Mouse (Mus musculus) neural tube, embryonic 13.5 days (tissue): ENCODE data around the gene Pfn2. TPM values are rescaled to one million over a fixed set of nuclear protein-coding genes. Genes with fewer than 3 reads are reported as not detected.
A peak's percentile ranks its signal among the peaks of the same experiment; 100 is the strongest.
"Not testable (repeated sequence)": the region's sequence is repeated elsewhere in the genome, so short reads cannot be mapped to it uniquely, and the experiment has no call there.

ENCODE experiments used
- ATAC-seq: fragments of 200-750 bp; cut with Nextera tagmentation; 2 replicates; pipeline ENCODE4 v1.8.0; 2017; ENCODE audit warnings: low read depth, mild to moderate bottlenecking, moderate TSS enrichment, moderate library complexity
- H3K27ac ChIP-seq: fragments of 300-500 bp; sonication (generic); replicated peaks from 2 replicates; pipeline ENCODE4 v1.5.1; 2015; ENCODE audit warnings: moderate library complexity, mild to moderate bottlenecking, inconsistent platforms
- H3K27me3 ChIP-seq: fragments of 300-500 bp; sonication (generic); 2 replicates; pipeline ENCODE4 v1.6.1; 2015; ENCODE audit warnings: mild to moderate bottlenecking, inconsistent platforms
- H3K36me3 ChIP-seq: fragments of 300-500 bp; sonication (generic); 2 replicates; pipeline ENCODE4 v1.6.1; 2015; ENCODE audit warnings: mild to moderate bottlenecking, inconsistent platforms
- H3K4me1 ChIP-seq: fragments of 300-500 bp; sonication (generic); replicated peaks from 2 replicates; pipeline ENCODE4 v1.6.1; 2015; ENCODE audit warnings: inconsistent platforms
- H3K4me2 ChIP-seq: fragments of 300-500 bp; sonication (generic); 2 replicates; pipeline ENCODE4 v1.6.1; 2015; ENCODE audit warnings: inconsistent platforms, mild to moderate bottlenecking, moderate library complexity
- H3K4me3 ChIP-seq: fragments of 300-500 bp; sonication (generic); 2 replicates; pipeline ENCODE4 v1.5.1; 2015; ENCODE audit warnings: mild to moderate bottlenecking, inconsistent platforms
- H3K9ac ChIP-seq: fragments of 300-500 bp; sonication (generic); 2 replicates; pipeline ENCODE4 v1.6.1; 2015; ENCODE audit warnings: moderate library complexity, mild to moderate bottlenecking, inconsistent platforms
- H3K9me3 ChIP-seq: fragments of 300-500 bp; sonication (generic); 2 replicates; pipeline ENCODE4 v1.6.1; 2016; ENCODE audit warnings: inconsistent platforms
- WGBS: fragments of 180-500 bp; shearing (Covaris S2); methylation state at CpG from one replicate; pipeline ENCODE4 v1.1.7; 2015; 5-methylcytosine and 5-hydroxymethylcytosine counted together
- polyA plus RNA-seq: library from polyadenylated mRNA; unstranded; fragments of >200 nt; fragmentation: Nextera tagmentation; extraction: Ambion mirVana; gene quantifications from 2 replicates; pipeline ENCODE4 v1.2.1, GENCODE M21; 2015

Gene Pfn2
- polyA plus RNA-seq, result 530 and 551 TPM in 2 replicates

GRCm38 (mm10) chr3:57847760-57848185, at the start of gene Pfn2:
TSS of gene Pfn2 (minus strand) at chr3:57848079.
- Histone ChIP-seq H3K4me2 (peak within 1 kb of the TSS; percentile 85), H3K27ac (peak within 1 kb of the TSS; percentile 100), H3K36me3 (peaks cover 18% of the 10 kb centered on the region), H3K9ac (peak within 1 kb of the TSS; percentile 99), H3K9me3 (no peaks in the 10 kb centered on the region), H3K4me3 (peak within 1 kb of the TSS; percentile 96), H3K4me1 (peaks cover 33% of the 10 kb centered on the region), H3K27me3 (no peaks in the 10 kb centered on the region)
- 1% methylated on average over 44 of the region's 52 CpGs for WGBS
- ATAC-seq, result peak; percentile 89

- 73% methylated on average over 3 of the region's 3 CpGs for WGBS
- H3K9ac ChIP-seq, result no peak overlapping the region
Observed at GRCm38 (mm10) chr3:57882945-57883344, 35.1 kb upstream of the Pfn2 start.

GRCm38 (mm10) chr3:57846912-57847759, 743 bp downstream of the Pfn2 start:
- peak overlapping the region; percentile 100 for H3K27ac ChIP-seq
- H3K4me2 ChIP-seq, result peak overlapping the region; percentile 85
- no peaks in the 10 kb centered on the region for H3K9me3 ChIP-seq
- ATAC-seq, result peak; percentile 90
- H3K4me3 ChIP-seq, result peak overlapping the region; percentile 96
- WGBS, result under 1% methylated on average over 81 of the region's 104 CpGs
- no peaks in the 10 kb centered on the region for H3K27me3 ChIP-seq
- H3K9ac ChIP-seq, result peak overlapping the region; percentile 99
- H3K36me3 ChIP-seq, result peaks cover 24% of the 10 kb centered on the region
- peaks cover 40% of the 10 kb centered on the region for H3K4me1 ChIP-seq

More at GRCm38 (mm10) chr3:57882945-57883344, 35.1 kb upstream of the Pfn2 start:
- Histone ChIP-seq H3K4me2 (no peak overlapping the region), H3K27ac (no peak overlapping the region), H3K27me3 (no peaks in the 10 kb centered on the region), H3K4me1 (no peaks in the 10 kb centered on the region), H3K4me3 (no peak overlapping the region), H3K36me3 (no peaks in the 10 kb centered on the region), H3K9me3 (no peaks in the 10 kb centered on the region)
- no peak for ATAC-seq

GRCm38 (mm10) chr3:57846662-57846911, 1.3 kb downstream of the Pfn2 start:
- no peaks in the 10 kb centered on the region for H3K27me3 ChIP-seq
- ATAC-seq, result peak; percentile 3; the same call in 1 of the 2 replicates
- peak overlapping the region; percentile 85 for H3K4me2 ChIP-seq
- H3K27ac ChIP-seq, result peak overlapping the region; percentile 100
- peak overlapping the region; percentile 99 for H3K9ac ChIP-seq
- peak overlapping the region; percentile 96 for H3K4me3 ChIP-seq
- peaks cover 41% of the 10 kb centered on the region for H3K4me1 ChIP-seq
- no peaks in the 10 kb centered on the region for H3K9me3 ChIP-seq
- H3K36me3 ChIP-seq, result peaks cover 28% of the 10 kb centered on the region
- WGBS, result under 1% methylated on average over 9 of the region's 9 CpGs

GRCm38 (mm10) chr3:57845786-57846661, 1.9 kb downstream of the Pfn2 start:
- peak overlapping the region; percentile 99 for H3K9ac ChIP-seq
- H3K36me3 ChIP-seq, result peaks cover 34% of the 10 kb centered on the region
- no peak for ATAC-seq
- peak overlapping the region; percentile 85 for H3K4me2 ChIP-seq
- peak overlapping the region; percentile 100 for H3K27ac ChIP-seq
- H3K4me1 ChIP-seq, result peaks cover 41% of the 10 kb centered on the region
- no peaks in the 10 kb centered on the region for H3K27me3 ChIP-seq
- 7% methylated on average over 11 of the region's 11 CpGs for WGBS
- H3K4me3 ChIP-seq, result peak overlapping the region; percentile 96
- H3K9me3 ChIP-seq, result no peaks in the 10 kb centered on the region

GRCm38 (mm10) chr3:57843775-57844174, 4.1 kb downstream of the Pfn2 start:
- H3K27me3 ChIP-seq, result no peaks in the 10 kb centered on the region
- ATAC-seq, result no peak
- H3K9me3 ChIP-seq, result no peaks in the 10 kb centered on the region
- H3K9ac ChIP-seq, result no peak overlapping the region
- H3K4me1 ChIP-seq, result peaks cover 41% of the 10 kb centered on the region
- H3K4me2 ChIP-seq, result no peak overlapping the region
- peaks cover 50% of the 10 kb centered on the region for H3K36me3 ChIP-seq
- no peak overlapping the region for H3K27ac ChIP-seq
- no peak overlapping the region for H3K4me3 ChIP-seq

GRCm38 (mm10) chr3:57836911-57837310, 11.0 kb downstream of the Pfn2 start:
- no peaks in the 10 kb centered on the region for H3K27me3 ChIP-seq
- no peaks in the 10 kb centered on the region for H3K9me3 ChIP-seq
- H3K27ac ChIP-seq, result no peak overlapping the region
- no peaks in the 10 kb centered on the region for H3K4me1 ChIP-seq
- H3K4me3 ChIP-seq, result no peak overlapping the region
- no peak overlapping the region for H3K9ac ChIP-seq
- peaks cover 47% of the 10 kb centered on the region for H3K36me3 ChIP-seq
- H3K4me2 ChIP-seq, result no peak overlapping the region
- 89% methylated on average over 4 of the region's 4 CpGs for WGBS
- ATAC-seq, result no peak

GRCm38 (mm10) chr3:57833585-57833984, 14.3 kb downstream of the Pfn2 start:
- no peak for ATAC-seq
- no peak overlapping the region for H3K4me2 ChIP-seq
- H3K4me3 ChIP-seq, result no peak overlapping the region
- H3K27ac ChIP-seq, result no peak overlapping the region
- no peaks in the 10 kb centered on the region for H3K27me3 ChIP-seq
- no peaks in the 10 kb centered on the region for H3K4me1 ChIP-seq
- 92% methylated on average over 11 of the region's 11 CpGs for WGBS
- H3K9me3 ChIP-seq, result no peaks in the 10 kb centered on the region
- no peak overlapping the region for H3K9ac ChIP-seq
- H3K36me3 ChIP-seq, result peaks cover 34% of the 10 kb centered on the region

- 87% methylated on average over 3 of the region's 3 CpGs for WGBS
- H3K27me3 ChIP-seq, result no peaks in the 10 kb centered on the region
- no peak overlapping the region for H3K9ac ChIP-seq
- H3K4me2 ChIP-seq, result no peak overlapping the region
- ATAC-seq, result no peak
- H3K4me1 ChIP-seq, result no peaks in the 10 kb centered on the region
- no peaks in the 10 kb centered on the region for H3K9me3 ChIP-seq
- no peak overlapping the region for H3K4me3 ChIP-seq
- peaks cover 33% of the 10 kb centered on the region for H3K36me3 ChIP-seq
- H3K27ac ChIP-seq, result no peak overlapping the region
Observed at GRCm38 (mm10) chr3:57825866-57826265, 22.0 kb downstream of the Pfn2 start.

- no peak overlapping the region for H3K27ac ChIP-seq
- H3K36me3 ChIP-seq, result no peaks in the 10 kb centered on the region
- no peaks in the 10 kb centered on the region for H3K9me3 ChIP-seq
- no peak overlapping the region for H3K4me2 ChIP-seq
- H3K9ac ChIP-seq, result no peak overlapping the region
- H3K4me1 ChIP-seq, result no peaks in the 10 kb centered on the region
- no peak overlapping the region for H3K4me3 ChIP-seq
- no peaks in the 10 kb centered on the region for H3K27me3 ChIP-seq
- no peak for ATAC-seq
- WGBS, result 86% methylated on average over 6 of the region's 6 CpGs
Observed at GRCm38 (mm10) chr3:57815447-57815846, 32.4 kb downstream of the Pfn2 start.

GRCm38 (mm10) chr3:57795071-57795470, 52.8 kb downstream of the Pfn2 start:
- not testable (repeated sequence) for H3K9ac ChIP-seq, ATAC-seq, H3K4me2 ChIP-seq, H3K9me3 ChIP-seq, H3K4me1 ChIP-seq, H3K27me3 ChIP-seq, H3K27ac ChIP-seq, H3K36me3 ChIP-seq, H3K4me3 ChIP-seq
- WGBS, result 63% methylated on average over 6 of the region's 6 CpGs
